Mouse (Mus musculus) heart, embryonic 15.5 days (tissue): ENCODE data around the gene Ly6g6d. TPM values are rescaled to one million over a fixed set of nuclear protein-coding genes. Genes with fewer than 3 reads are reported as not detected.
A peak's percentile ranks its signal among the peaks of the same experiment; 100 is the strongest.

Experiments
- ATAC-seq: fragments of 200-750 bp; cut with Nextera tagmentation; replicated peaks from 2 replicates; pipeline ENCODE4 v1.8.0; 2017; ENCODE audit warnings: low read depth, moderate TSS enrichment; ENCODE audit not compliant: insufficient number of reproducible peaks, insufficient read depth, low FRiP score
- H3K27ac ChIP-seq: fragments of 300-500 bp; sonication (generic); 2 replicates; pipeline ENCODE4 v1.5.1; 2015; ENCODE audit warnings: mild to moderate bottlenecking, inconsistent platforms
- H3K27me3 ChIP-seq: fragments of 300-500 bp; sonication (generic); 2 replicates; pipeline ENCODE4 v1.6.1; 2015; ENCODE audit warnings: inconsistent platforms
- H3K36me3 ChIP-seq: fragments of 300-500 bp; sonication (generic); 2 replicates; pipeline ENCODE4 v1.6.1; 2015; ENCODE audit warnings: mild to moderate bottlenecking, inconsistent platforms
- H3K4me1 ChIP-seq: fragments of 300-500 bp; sonication (generic); replicated peaks from 2 replicates; pipeline ENCODE4 v1.6.1; 2015; ENCODE audit warnings: inconsistent platforms
- H3K4me2 ChIP-seq: fragments of 300-500 bp; sonication (generic); 2 replicates; pipeline ENCODE4 v1.6.1; 2015; ENCODE audit warnings: inconsistent platforms, mild to moderate bottlenecking, moderate library complexity
- H3K4me3 ChIP-seq: fragments of 300-500 bp; sonication (generic); 2 replicates; pipeline ENCODE4 v1.5.1; 2015; ENCODE audit warnings: mild to moderate bottlenecking, inconsistent platforms
- H3K9ac ChIP-seq: fragments of 300-500 bp; sonication (generic); 2 replicates; pipeline ENCODE4 v1.6.1; 2015; ENCODE audit warnings: mild to moderate bottlenecking, inconsistent platforms
- H3K9me3 ChIP-seq: fragments of 300-500 bp; sonication (generic); replicated peaks from 2 replicates; pipeline ENCODE4 v1.6.1; 2016; ENCODE audit warnings: inconsistent platforms
- WGBS: fragments of 180-500 bp; shearing (Covaris S2); methylation state at CpG from one replicate; pipeline ENCODE4 v1.1.7; 2015; ENCODE audit warnings: mixed read lengths; 5-methylcytosine and 5-hydroxymethylcytosine counted together
- polyA plus RNA-seq: library from polyadenylated mRNA; unstranded; fragments of >200 nt; fragmentation: Nextera tagmentation; extraction: Ambion mirVana; gene quantifications from 2 replicates; pipeline ENCODE4 v1.2.1, GENCODE M21; 2015

The Ly6g6d gene
- polyA plus RNA-seq, 1 experiment from 2014 or later, result 2.4 TPM

GRCm38 (mm10) chr17:35082841-35083576 is 5.1 kb upstream of the Ly6g6d start:
- no peak overlapping the region for H3K9ac ChIP-seq
- ATAC-seq, result no peak
- whole genome bisulfite sequencing, result 76% methylated on average over 16 of the region's 16 CpGs

GRCm38 (mm10) chr17:35080710-35081109 is 2.8 kb upstream of the Ly6g6d start:
- Histone ChIP-seq H3K4me3 (no peak overlapping the region), H3K36me3 (no peaks in the 10 kb centered on the region), H3K9ac (no peak overlapping the region), H3K4me1 (peaks cover 26% of the 10 kb centered on the region), H3K9me3 (no peaks in the 10 kb centered on the region), H3K4me2 (no peak overlapping the region), H3K27me3 (0 out of 2 replicates have a peak, but pooled peaks cover 4% of the 10 kb centered on the region), H3K27ac (no peak overlapping the region)
- no peak for ATAC-seq
- 82% methylated on average over 4 of the region's 4 CpGs for WGBS

More at GRCm38 (mm10) chr17:35082841-35083576, 5.1 kb upstream of the Ly6g6d start:
- Histone ChIP-seq H3K4me2 (no peak overlapping the region), H3K36me3 (no peaks in the 10 kb centered on the region), H3K9me3 (no peaks in the 10 kb centered on the region), H3K4me3 (no peak overlapping the region), H3K27ac (no peak overlapping the region), H3K27me3 (0 out of 2 replicates have a peak, but pooled peaks cover 4% of the 10 kb centered on the region), H3K4me1 (peaks cover 12% of the 10 kb centered on the region)

- Histone ChIP-seq H3K4me1 (peaks cover 26% of the 10 kb centered on the region), H3K27ac (0 out of 2 replicates have a peak overlapping the region, but pooled peaks have one; percentile 8), H3K4me3 (no peak overlapping the region), H3K36me3 (no peaks in the 10 kb centered on the region), H3K27me3 (0 out of 2 replicates have a peak, but pooled peaks cover 4% of the 10 kb centered on the region), H3K4me2 (peak overlapping the region; percentile 52), H3K9ac (no peak overlapping the region), H3K9me3 (no peaks in the 10 kb centered on the region)
- WGBS, result 35% methylated on average over 6 of the region's 6 CpGs
- ATAC-seq, result no peak
Observed at GRCm38 (mm10) chr17:35080248-35080647, 2.4 kb upstream of the Ly6g6d start.

GRCm38 (mm10) chr17:35079778-35080177 is 1.9 kb upstream of the Ly6g6d start:
- peaks cover 26% of the 10 kb centered on the region for H3K4me1 ChIP-seq
- H3K36me3 ChIP-seq, result no peaks in the 10 kb centered on the region
- ATAC-seq, result no peak; the same call in 1 of the 2 replicates
- 17% methylated on average over 9 of the region's 9 CpGs for WGBS
- H3K9ac ChIP-seq, result no peak overlapping the region
- H3K4me2 ChIP-seq, result peak overlapping the region; percentile 52
- no peaks in the 10 kb centered on the region for H3K9me3 ChIP-seq
- 0 out of 2 replicates have a peak, but pooled peaks cover 4% of the 10 kb centered on the region for H3K27me3 ChIP-seq
- no peak overlapping the region for H3K4me3 ChIP-seq
- H3K27ac ChIP-seq, result 0 out of 2 replicates have a peak overlapping the region, but pooled peaks have one; percentile 8

- peak overlapping the region; percentile 37 for H3K4me3 ChIP-seq
- H3K4me2 ChIP-seq, result peak overlapping the region; percentile 59
- H3K27me3 ChIP-seq, result peaks cover 4% of the 10 kb centered on the region; the same call in 1 of the 2 replicates
- H3K9ac ChIP-seq, result peak overlapping the region; percentile 14; the same call in 1 of the 2 replicates
- WGBS, result 41% methylated on average over 2 of the region's 2 CpGs
- H3K27ac ChIP-seq, result peak overlapping the region; percentile 10; the same call in 1 of the 2 replicates
- H3K4me1 ChIP-seq, result peaks cover 26% of the 10 kb centered on the region
- H3K9me3 ChIP-seq, result no peaks in the 10 kb centered on the region
- H3K36me3 ChIP-seq, result no peaks in the 10 kb centered on the region
- ATAC-seq, result no peak
Observed at GRCm38 (mm10) chr17:35077285-35077684, 580 bp downstream of the Ly6g6d start.

- Histone ChIP-seq H3K4me1 (peaks cover 26% of the 10 kb centered on the region), H3K36me3 (no peaks in the 10 kb centered on the region), H3K9ac (peak within 1 kb of the TSS; percentile 42), H3K4me2 (peak within 1 kb of the TSS; percentile 59), H3K27ac (peak within 1 kb of the TSS; percentile 10; the same call in 1 of the 2 replicates), H3K27me3 (peaks cover 4% of the 10 kb centered on the region; the same call in 1 of the 2 replicates), H3K9me3 (no peaks in the 10 kb centered on the region), H3K4me3 (peak within 1 kb of the TSS; percentile 37)
- no peak for ATAC-seq
- WGBS, result 33% methylated on average over 10 of the region's 10 CpGs
Observed at GRCm38 (mm10) chr17:35076507-35077176, 1.2 kb downstream of the Ly6g6d start, which contains the start of gene Ly6g6e. Gene Ly6g6e, plus strand, starts transcription at chr17:35076902.

GRCm38 (mm10) chr17:35074097-35074496 is 3.8 kb downstream of the Ly6g6d start:
- WGBS, result 47% methylated on average over 17 of the region's 17 CpGs
- Histone ChIP-seq H3K36me3 (no peaks in the 10 kb centered on the region), H3K9ac (no peak overlapping the region), H3K27me3 (peaks cover 2% of the 10 kb centered on the region; the same call in 1 of the 2 replicates), H3K27ac (no peak overlapping the region), H3K4me1 (peaks cover 20% of the 10 kb centered on the region), H3K9me3 (no peaks in the 10 kb centered on the region), H3K4me3 (no peak overlapping the region), H3K4me2 (no peak overlapping the region)
- no peak for ATAC-seq

- Histone ChIP-seq H3K4me3 (no peak overlapping the region), H3K4me2 (no peak overlapping the region), H3K27ac (no peak overlapping the region), H3K4me1 (peaks cover 5% of the 10 kb centered on the region), H3K27me3 (peaks cover 27% of the 10 kb centered on the region), H3K36me3 (no peaks in the 10 kb centered on the region), H3K9me3 (no peaks in the 10 kb centered on the region), H3K9ac (no peak overlapping the region)
- WGBS, result 70% methylated on average over 9 of the region's 9 CpGs
- ATAC-seq, result no peak
Observed at GRCm38 (mm10) chr17:35071454-35071853, 6.4 kb downstream of the Ly6g6d start.

GRCm38 (mm10) chr17:35070556-35071229 is 7.2 kb downstream of the Ly6g6d start:
- Histone ChIP-seq H3K4me2 (no peak overlapping the region), H3K27ac (no peak overlapping the region), H3K27me3 (peaks cover 34% of the 10 kb centered on the region), H3K9me3 (no peaks in the 10 kb centered on the region), H3K4me1 (peaks cover 6% of the 10 kb centered on the region), H3K36me3 (no peaks in the 10 kb centered on the region), H3K4me3 (no peak overlapping the region), H3K9ac (no peak overlapping the region)
- no peak for ATAC-seq
- WGBS, result 41% methylated on average over 6 of the region's 6 CpGs

- Histone ChIP-seq H3K9ac (no peak overlapping the region), H3K9me3 (no peaks in the 10 kb centered on the region), H3K36me3 (no peaks in the 10 kb centered on the region), H3K4me3 (no peak overlapping the region), H3K4me2 (no peak overlapping the region), H3K4me1 (peaks cover 22% of the 10 kb centered on the region), H3K27me3 (peaks cover 51% of the 10 kb centered on the region), H3K27ac (no peak overlapping the region)
- 69% methylated on average over 17 of the region's 17 CpGs for WGBS
- no peak for ATAC-seq
Observed at GRCm38 (mm10) chr17:35068213-35068914, 9.5 kb downstream of the Ly6g6d start.
